Mouse (Mus musculus) G1E (cell line): ENCODE measurements around the gene Sp2.

ENCODE experiments used
- CTCF ChIP-seq: IDR thresholded peaks from 2 replicates; pipeline ENCODE4 v1.5.1; 2012; ENCODE audit warnings: low read depth, low read length, inconsistent platforms, mixed read lengths
- GATA1 ChIP-seq: IDR thresholded peaks from 2 replicates; pipeline ENCODE4 v1.6.1; 2012; ENCODE audit warnings: borderline replicate concordance, low read length, inconsistent platforms, mixed read lengths
- GATA2 ChIP-seq: IDR thresholded peaks from 2 replicates; pipeline ENCODE4 v1.6.1; 2012; ENCODE audit warnings: low read depth, low read length, inconsistent platforms, borderline replicate concordance
- POLR2AphosphoS5 ChIP-seq: IDR thresholded peaks from 2 replicates; pipeline ENCODE4 v1.6.1; 2012; ENCODE audit warnings: low read depth, low read length, inconsistent platforms; ENCODE audit not compliant: insufficient replicate concordance
- TAL1 ChIP-seq: conservative IDR thresholded peaks from 2 replicates; pipeline ENCODE4 v1.6.1; 2012; ENCODE audit warnings: low read depth, low read length, inconsistent platforms, mixed read lengths

DNA sequence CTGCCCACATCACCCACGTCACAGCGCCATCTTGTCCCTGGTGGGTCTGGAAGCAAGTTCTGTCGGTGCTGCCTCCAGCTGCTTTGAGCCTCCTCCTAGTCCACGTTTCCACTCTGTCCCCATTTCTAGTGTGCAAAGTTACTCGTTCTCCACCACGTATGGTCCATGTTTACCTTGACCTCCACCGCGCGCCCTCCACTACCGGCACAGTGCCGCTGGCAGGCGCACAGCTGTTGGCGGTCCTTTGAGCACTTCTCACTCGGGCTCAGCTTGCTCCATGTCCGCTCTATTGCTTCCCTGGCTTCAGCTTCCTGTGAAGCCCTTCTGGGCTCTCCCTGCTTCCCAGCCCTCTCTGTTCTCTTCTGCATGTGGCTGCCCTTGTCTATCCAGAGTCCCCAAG, 1.3 kb downstream of the Sp2 start:
- TF ChIP-seq CTCF = no peak
- TF ChIP-seq GATA1 = no peak
- no peak for TF ChIP-seq TAL1
- TF ChIP-seq POLR2AphosphoS5 = no peak
- no peak for TF ChIP-seq GATA2
